Mouse (Mus musculus) thymus, postnatal 10 days (tissue): Measurements from ENCODE around the gene Vmn2r117.
"Not testable (repeated sequence)": the region's sequence is repeated elsewhere in the genome, so short reads cannot be mapped to it uniquely, and the experiment has no call there.

ENCODE experiments used
- DNase-seq, 2 experiments: peaks; one replicate each; pipeline ENCODE4 v3.0.0; 2021; ENCODE audit warnings: low spot score in 2 of 2

Vmn2r117 gene

GRCm38 (mm10) chr17:23479599-23479998 lies at the start of gene Vmn2r117:
Gene Vmn2r117, minus strand, starts transcription at chr17:23479699.
- DNase-seq = not testable (repeated sequence)

DNA sequence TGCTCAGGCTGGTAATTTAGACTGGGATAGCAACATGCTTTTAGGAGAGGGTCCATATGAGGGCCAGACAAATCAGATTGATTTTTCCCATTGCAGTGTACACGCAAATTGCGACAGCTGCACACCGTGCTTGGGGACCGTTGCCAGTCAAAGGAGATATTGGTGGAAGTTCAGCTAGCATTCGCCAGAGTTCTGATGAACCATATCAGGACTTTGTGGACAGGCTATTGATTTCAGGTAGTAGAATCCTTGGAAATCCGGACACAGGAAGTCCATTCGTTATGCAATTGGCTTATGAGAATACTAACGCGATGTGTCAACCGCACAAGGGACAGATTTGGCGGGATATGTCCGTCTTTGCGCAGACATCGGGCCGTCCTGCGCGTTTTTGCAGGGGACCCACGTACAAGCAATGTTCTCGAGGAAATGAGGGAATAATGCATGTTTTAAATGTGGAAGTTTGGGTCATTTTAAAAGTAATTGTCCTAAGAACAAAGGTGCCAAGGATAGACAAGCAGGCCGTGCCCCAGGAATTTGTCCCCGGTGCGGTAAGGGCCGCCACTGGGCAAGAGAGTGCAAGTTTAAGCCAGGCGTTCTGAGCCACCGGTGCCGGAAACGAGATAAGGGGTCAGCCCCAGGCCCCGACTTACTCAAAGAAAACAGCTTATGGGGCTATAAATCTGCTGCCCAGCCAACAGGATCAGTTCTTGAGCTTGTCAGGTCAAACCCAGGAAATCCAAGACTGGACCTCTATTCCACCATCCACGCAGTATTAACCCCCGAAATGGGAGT lies 43.6 kb upstream of the Vmn2r117 start:
- DNase-seq = not testable (repeated sequence)

- no peak for DNase-seq
These were observed 39.4 kb upstream of the Vmn2r117 start for GRCm38 (mm10) chr17:23518701-23519423.

GRCm38 (mm10) chr17:23433150-23433679 lies 46.3 kb downstream of the Vmn2r117 start:
- DNase-seq = no peak
